In genomic region chr12:101077955-101078354, GRCm38 (mm10) we compare ENCODE assay signal across 19 mouse cellular contexts. TPM values are rescaled to one million over a fixed set of nuclear protein-coding genes. Genes with fewer than 3 reads are reported as not detected.
DNase-seq lines count a peak whose midpoint lies in the region; ATAC-seq and TF ChIP-seq lines count a peak whose summit lies in the region.
"Had no signal": no experiment of that assay in that cellular context is flagged by ENCODE, and none has a peak within 500 bp of the region (broad histone marks: within the 10 kb centered on the region; RNA-seq: fewer than 3 reads in every experiment).

No protein-coding gene starts in this region.

- H3K27ac ChIP-seq in MEL (ENCODE audit: control insufficient read depth, low read depth, low read length): no peak overlapping the region
- H3K27ac ChIP-seq in liver, embryonic 15.5 days (replicated peaks): no peak overlapping the region
- H3K27ac ChIP-seq in midbrain, embryonic 11.5 days (ENCODE audit: low read depth, low read length): no peak overlapping the region
- H3K27ac ChIP-seq: embryonic facial prominence, embryonic 12.5 days; forebrain, embryonic 15.5 days; hindbrain, embryonic 12.5 days had no signal

- H3K4me2 ChIP-seq in liver, embryonic 15.5 days: no peak overlapping the region; the same call in 1 of the 2 replicates
- no peak overlapping the region for H3K4me2 ChIP-seq in midbrain, embryonic 11.5 days
- H3K4me2 ChIP-seq: embryonic facial prominence, embryonic 12.5 days; forebrain, embryonic 15.5 days; heart, embryonic 12.5 days; hindbrain, embryonic 12.5 days had no signal

- no peak overlapping the region for H3K9ac ChIP-seq in MEL (ENCODE audit: control insufficient read depth, low read depth, low read length, poor library complexity, severe bottlenecking)
- H3K9ac ChIP-seq in liver, embryonic 15.5 days: no peak overlapping the region
- H3K9ac ChIP-seq in midbrain, embryonic 11.5 days (ENCODE audit: low read length): no peak overlapping the region
- H3K9ac ChIP-seq: embryonic facial prominence, embryonic 12.5 days; forebrain, embryonic 15.5 days; heart, embryonic 12.5 days; hindbrain, embryonic 12.5 days had no signal

- DNase-seq in MEL (ENCODE audit: low read depth, low spot score): no peak
- DNase-seq in induced T-regulatory cell, adult 2 months (ENCODE audit: low read depth): peak; percentile 10
- no peak for DNase-seq in midbrain, embryonic 11.5 days (ENCODE audit: low spot score, missing footprints)
- DNase-seq in adrenal gland, adult 8-10 months: no peak
- DNase-seq in adrenal gland, postnatal 36 days: no peak
- DNase-seq: B cell, adult 2 months; cerebellum, adult 11 months; cerebellum, adult 9-10 months; cerebellum, postnatal 25 days; gastrocnemius, postnatal 36 days had no signal

- no peaks in the 10 kb centered on the region for H3K9me3 ChIP-seq in MEL (replicated peaks; ENCODE audit: insufficient read depth, low read length)
- no peaks in the 10 kb centered on the region for H3K9me3 ChIP-seq in liver, embryonic 15.5 days (replicated peaks)
- no peaks in the 10 kb centered on the region for H3K9me3 ChIP-seq in midbrain, embryonic 11.5 days (ENCODE audit: control insufficient read depth, low read length)
- H3K9me3 ChIP-seq: embryonic facial prominence, embryonic 12.5 days; forebrain, embryonic 15.5 days; G1E; heart, embryonic 12.5 days; hindbrain, embryonic 12.5 days had no signal

- TF ChIP-seq RAD21 in MEL (IDR thresholded peaks at IDR 0.05; ENCODE audit: low read depth, low read length): no peak

- TF ChIP-seq CTCF in MEL (IDR thresholded peaks at IDR 0.05 in 2 of 3, conservative IDR thresholded peaks at IDR 0.05 in 1 of 3; ENCODE audit: control insufficient read depth in 1 of 3, insufficient read depth in 1 of 3, low read depth in 2 of 3, low read length in 3 of 3, poor library complexity in 1 of 3, severe bottlenecking in 1 of 3): no peak

- ATAC-seq in liver, embryonic 15.5 days (ENCODE audit: insufficient read depth): peak; percentile 49; the same call in 1 of the 2 replicates
- peak; percentile 55 for ATAC-seq in megakaryocyte-erythroid progenitor cell, adult 5-6 weeks (replicated peaks; ENCODE audit: low FRiP score, low TSS enrichment, poor library complexity, severe bottlenecking)
- no peak for ATAC-seq in midbrain, embryonic 11.5 days (ENCODE audit: low FRiP score)
- ATAC-seq: CD4-positive, CD25-positive, alpha-beta regulatory T cell, adult 4 months; forebrain, embryonic 15.5 days; hindbrain, embryonic 16.5 days had no signal

- no peak for TF ChIP-seq EP300 in MEL (IDR thresholded peaks at IDR 0.05; ENCODE audit: low read depth in 1 of 2, low read length in 2 of 2)

- H3K4me3 ChIP-seq in MEL (ENCODE audit: control insufficient read depth in 1 of 2, insufficient read depth in 1 of 2, low read depth in 2 of 2, low read length in 2 of 2): no peak overlapping the region
- no peak overlapping the region for H3K4me3 ChIP-seq in liver, embryonic 15.5 days (replicated peaks)
- no peak overlapping the region for H3K4me3 ChIP-seq in midbrain, embryonic 11.5 days (ENCODE audit: low read depth, low read length)
- H3K4me3 ChIP-seq: embryonic facial prominence, embryonic 12.5 days; forebrain, embryonic 15.5 days; heart, embryonic 12.5 days; hindbrain, embryonic 12.5 days had no signal

- no peaks in the 10 kb centered on the region for H3K27me3 ChIP-seq in MEL (ENCODE audit: control insufficient read depth in 1 of 2, insufficient read depth in 2 of 2, low read length in 2 of 2)
- no peaks in the 10 kb centered on the region for H3K27me3 ChIP-seq in liver, embryonic 15.5 days
- H3K27me3 ChIP-seq in midbrain, embryonic 11.5 days (ENCODE audit: control insufficient read depth, insufficient read depth, low read length): no peaks in the 10 kb centered on the region
- H3K27me3 ChIP-seq: embryonic facial prominence, embryonic 12.5 days; forebrain, embryonic 15.5 days; heart, embryonic 12.5 days; hindbrain, embryonic 12.5 days had no signal

- H3K36me3 ChIP-seq in MEL (ENCODE audit: control insufficient read depth in 1 of 2, insufficient read depth in 2 of 2, low read length in 2 of 2): peaks cover 27 to 55% of the 10 kb centered on the region in 2 experiments
- H3K36me3 ChIP-seq in liver, embryonic 15.5 days (replicated peaks): peaks cover 39% of the 10 kb centered on the region
- H3K36me3 ChIP-seq in midbrain, embryonic 11.5 days (ENCODE audit: control insufficient read depth, insufficient read depth, low read length): peaks cover 14% of the 10 kb centered on the region
- H3K36me3 ChIP-seq: forebrain, embryonic 15.5 days had no signal

- no peak for TF ChIP-seq POLR2A in MEL (IDR thresholded peaks at IDR 0.05; ENCODE audit: control insufficient read depth in 1 of 2, insufficient read depth in 1 of 2, low read depth in 1 of 2, low read length in 2 of 2, poor library complexity in 1 of 2)

- peaks cover 15 to 19% of the 10 kb centered on the region in 2 experiments for H3K4me1 ChIP-seq in MEL (ENCODE audit: control insufficient read depth in 1 of 2, insufficient read depth in 2 of 2, low read length in 2 of 2)
- H3K4me1 ChIP-seq in liver, embryonic 15.5 days (replicated peaks): peaks cover 54% of the 10 kb centered on the region
- peaks cover 9% of the 10 kb centered on the region; the same call in 1 of the 2 replicates for H3K4me1 ChIP-seq in midbrain, embryonic 11.5 days (ENCODE audit: control insufficient read depth, insufficient read depth, low read length)

- peaks cover 84% of the 10 kb centered on the region for H3K79me2 ChIP-seq in MEL (ENCODE audit: control insufficient read depth, insufficient read depth, low read length, poor library complexity)

TF ChIP-seq in MEL, 35 proteins besides CTCF, POLR2A, EP300 and RAD21:
- TF ChIP-seq GABPA (IDR thresholded peaks at IDR 0.05; ENCODE audit: low read depth, low read length) (no peak), TAL1 (IDR thresholded peaks at IDR 0.05; ENCODE audit: low read length) (no peak), GATA1 (IDR thresholded peaks at IDR 0.05; ENCODE audit: low read depth, low read length) (0 out of 2 replicates have a peak, but pooled peaks have one; percentile 41), HCFC1 (IDR thresholded peaks at IDR 0.05; ENCODE audit: low read depth, low read length) (no peak)

RNA-seq across cellular contexts. Expression of gene Ppp4r3a, which starts 5.5 kb away (rescaled TPM):
- 60.1 and 61.2 TPM in 2 replicates for total RNA-seq in MEL (2012; rRNA removed)
- polyA plus RNA-seq in MEL (2012; ENCODE audit: insufficient read depth in 1 of 2, insufficient read length in 2 of 2, low read depth in 1 of 2, low replicate concordance in 2 of 2, missing spikeins in 1 of 2): 100 to 1,000 TPM in 1 of 2 experiments, 10 to 100 TPM in 1; 48.5 to 701 TPM
- 18.9 and 20.7 TPM in 2 replicates for polyA plus RNA-seq in liver, embryonic 15.5 days (2015; fragmentation: Nextera tagmentation; extraction: Ambion mirVana)
- total RNA-seq in megakaryocyte-erythroid progenitor cell, adult 5-6 weeks (2014; fragmentation: Nextera tagmentation): 108 TPM in 2 replicates
- 135 and 176 TPM in 2 replicates for total RNA-seq in megakaryocyte-erythroid progenitor cell, adult 5-6 weeks (2017)
- 68.5 and 71.3 TPM in 2 replicates for polyA plus RNA-seq in midbrain, embryonic 11.5 days (2014; fragmentation: Nextera tagmentation; extraction: Ambion mirVana)
- total RNA-seq in adrenal gland, adult 8-10 months (2022): 10 to 100 TPM; 49.5 to 59.5 (median 49.9) TPM
- 10 to 100 TPM; 51.8 to 52.1 TPM for total RNA-seq in adrenal gland, postnatal 36 days (2021)

RNA-seq across cellular contexts. Expression of gene Ccdc88c, which starts 49.1 kb away (rescaled TPM):
- 8.5 and 8.7 TPM in 2 replicates for total RNA-seq in MEL (2012; rRNA removed)
- polyA plus RNA-seq in MEL (2012; ENCODE audit: insufficient read depth in 1 of 2, insufficient read length in 2 of 2, low read depth in 1 of 2, low replicate concordance in 2 of 2, missing spikeins in 1 of 2): 10 to 100 TPM in 1 of 2 experiments, not detected in 1; 15.3 TPM
- 5.5 TPM in 2 replicates for polyA plus RNA-seq in liver, embryonic 15.5 days (2015; fragmentation: Nextera tagmentation; extraction: Ambion mirVana)
- total RNA-seq in megakaryocyte-erythroid progenitor cell, adult 5-6 weeks (2014; fragmentation: Nextera tagmentation): 57.8 and 68.4 TPM in 2 replicates
- 66.9 and 100 TPM in 2 replicates for total RNA-seq in megakaryocyte-erythroid progenitor cell, adult 5-6 weeks (2017)
- polyA plus RNA-seq in midbrain, embryonic 11.5 days (2014; fragmentation: Nextera tagmentation; extraction: Ambion mirVana): 11.0 TPM in 2 replicates
- total RNA-seq in adrenal gland, adult 8-10 months (2022): 1 to 10 TPM; 1.4 to 4.0 (median 2.7) TPM
- total RNA-seq in adrenal gland, postnatal 36 days (2021): 1 to 10 TPM; 1.9 to 2.2 TPM
